Mouse (Mus musculus) bone marrow macrophage, adult 2 months (primary cell): ENCODE measurements around the gene Diaph3.

Source experiments
- CTCF ChIP-seq: IDR thresholded peaks from 2 replicates; pipeline ENCODE4 v1.5.1; 2012; ENCODE audit warnings: low read depth, mild to moderate bottlenecking, low read length, moderate library complexity
- POLR2A ChIP-seq: IDR thresholded peaks from 2 replicates; pipeline ENCODE4 v1.6.1; 2012; ENCODE audit warnings: mild to moderate bottlenecking, low read depth, low read length, borderline replicate concordance

DNA sequence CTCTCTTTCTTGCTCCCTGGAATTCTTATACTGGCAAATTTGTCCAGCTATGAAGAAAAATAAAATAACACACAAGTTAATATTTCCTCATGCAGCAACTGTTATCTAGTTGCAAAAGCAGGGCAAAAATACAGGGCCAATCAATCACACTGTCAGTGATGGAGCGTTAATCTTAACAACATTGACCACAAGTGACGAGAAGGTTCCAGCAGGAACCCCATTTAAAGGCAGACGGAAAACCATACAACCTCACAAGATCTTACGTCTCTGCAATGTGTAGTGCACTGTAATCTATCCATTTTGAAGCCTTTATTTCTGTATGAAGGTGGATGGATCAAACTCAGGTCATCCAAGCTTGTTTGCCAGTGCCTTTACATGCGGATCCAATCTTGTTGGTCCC, 49.9 kb downstream of the Diaph3 start:
- TF ChIP-seq POLR2A (no peak), CTCF (no peak)
